Mouse (Mus musculus) lung, adult 2 months (tissue): ENCODE results near the gene Ssh1.

Experiments
- CTCF ChIP-seq: fragments of 200-500 bp; IDR thresholded peaks from 2 replicates; pipeline ENCODE4 v1.5.1; 2011; ENCODE audit warnings: mild to moderate bottlenecking, low read length, control low read depth; ENCODE audit not compliant: insufficient read depth
- POLR2A ChIP-seq: fragments of 200-500 bp; IDR thresholded peaks from 2 replicates; pipeline ENCODE4 v1.6.1; 2011; ENCODE audit warnings: low read depth, mild to moderate bottlenecking, control low read depth, low read length, borderline replicate concordance; ENCODE audit errors: extremely low read depth

- no peak for TF ChIP-seq CTCF
- TF ChIP-seq POLR2A, result no peak
These were observed 16.4 kb downstream of the Ssh1 start for GRCm38 (mm10) chr5:113977309-113977708.
